Mouse (Mus musculus) erythroblast, embryonic 14.5 days (primary cell): ENCODE measurements at regions not wholly inside any gene's neighbourhood (a gene's known extent, or its start where the extent isn't known, plus 50 kb on each side); places are given as distances from the start of the nearest gene placed in this dataset.
A peak's percentile ranks its signal among the peaks of the same experiment; 100 is the strongest.

ENCODE experiments used
- H3K27me3 ChIP-seq: 2 replicates; pipeline ENCODE4 v1.6.1; 2012; ENCODE audit warnings: inconsistent platforms; ENCODE audit not compliant: control insufficient read depth
- H3K36me3 ChIP-seq: 2 replicates; pipeline ENCODE4 v1.6.1; 2012; ENCODE audit warnings: mild to moderate bottlenecking, inconsistent platforms; ENCODE audit not compliant: control insufficient read depth
- H3K4me1 ChIP-seq: 2 replicates; pipeline ENCODE4 v1.6.1; 2012; ENCODE audit warnings: inconsistent platforms; ENCODE audit not compliant: control insufficient read depth
- H3K4me3 ChIP-seq: replicated peaks from 2 replicates; pipeline ENCODE3; 2012; ENCODE audit warnings: moderate library complexity, mild to moderate bottlenecking, inconsistent platforms
- H3K9me3 ChIP-seq: 2 replicates; pipeline ENCODE4 v1.6.1; 2012; ENCODE audit warnings: low read length, inconsistent platforms, mixed read lengths; ENCODE audit not compliant: control insufficient read depth
- GATA1 ChIP-seq: IDR thresholded peaks from 2 replicates; pipeline ENCODE4 v1.6.1; 2012; ENCODE audit warnings: low read length, inconsistent platforms, mixed read lengths
- TAL1 ChIP-seq: IDR thresholded peaks from 3 replicates; pipeline ENCODE4 v1.6.1; 2012; ENCODE audit warnings: low read length, inconsistent platforms, mixed read lengths

GRCm38 (mm10) chr4:125413833-125414719, 76.4 kb upstream of the Grik3 start:
- no peaks in the 10 kb centered on the region for H3K27me3 ChIP-seq
- peaks cover 44% of the 10 kb centered on the region for H3K4me1 ChIP-seq
- no peaks in the 10 kb centered on the region for H3K9me3 ChIP-seq
- no peaks in the 10 kb centered on the region for H3K36me3 ChIP-seq
- no peak for TF ChIP-seq GATA1
- TF ChIP-seq TAL1: no peak
- H3K4me3 ChIP-seq: no peak overlapping the region

GRCm38 (mm10) chr4:125410736-125411441, 79.6 kb upstream of the Grik3 start:
- H3K9me3 ChIP-seq: no peaks in the 10 kb centered on the region
- H3K27me3 ChIP-seq: no peaks in the 10 kb centered on the region
- H3K4me3 ChIP-seq: no peak overlapping the region
- TF ChIP-seq GATA1 (peak; percentile 69), TAL1 (peak; percentile 68)
- H3K4me1 ChIP-seq: peaks cover 47% of the 10 kb centered on the region
- no peaks in the 10 kb centered on the region for H3K36me3 ChIP-seq

- Histone ChIP-seq H3K27me3 (no peaks in the 10 kb centered on the region), H3K4me1 (no peaks in the 10 kb centered on the region), H3K36me3 (no peaks in the 10 kb centered on the region), H3K9me3 (no peaks in the 10 kb centered on the region), H3K4me3 (no peak overlapping the region)
- TF ChIP-seq GATA1 (no peak), TAL1 (no peak)
Measured at GRCm38 (mm10) chr4:125399376-125400112, 91.0 kb upstream of the Grik3 start.

GRCm38 (mm10) chr4:125397007-125397461, 93.5 kb upstream of the Grik3 start:
- TF ChIP-seq TAL1 (no peak), GATA1 (no peak)
- Histone ChIP-seq H3K4me1 (no peaks in the 10 kb centered on the region), H3K9me3 (no peaks in the 10 kb centered on the region), H3K4me3 (no peak overlapping the region), H3K27me3 (no peaks in the 10 kb centered on the region), H3K36me3 (no peaks in the 10 kb centered on the region)

DNA sequence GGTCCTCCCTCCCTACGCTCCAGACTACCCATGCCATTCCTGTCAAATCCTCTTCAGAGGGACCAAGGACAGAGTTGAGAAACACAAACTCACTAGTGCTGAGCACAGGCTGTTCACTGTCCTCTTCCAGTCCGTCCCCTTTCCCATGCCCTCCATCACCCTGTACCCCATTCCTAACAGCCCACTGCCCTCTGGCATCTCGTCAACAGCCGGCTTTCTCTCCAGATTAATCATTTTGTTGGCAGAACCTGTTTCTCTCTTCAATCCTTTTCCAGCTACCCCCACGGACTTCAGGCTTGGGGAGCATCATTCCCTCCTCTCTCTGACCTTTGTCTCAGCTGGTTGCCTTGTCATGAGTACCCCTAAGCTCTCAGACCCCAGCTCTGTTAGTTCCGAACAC, 99.2 kb upstream of the Grik3 start:
- Histone ChIP-seq H3K4me3 (no peak overlapping the region), H3K9me3 (peaks cover 2% of the 10 kb centered on the region; the same call in 1 of the 2 replicates), H3K27me3 (no peaks in the 10 kb centered on the region), H3K36me3 (no peaks in the 10 kb centered on the region), H3K4me1 (no peaks in the 10 kb centered on the region)
- TF ChIP-seq GATA1 (no peak), TAL1 (no peak)

- H3K9me3 ChIP-seq: peaks cover 13% of the 10 kb centered on the region
- TF ChIP-seq GATA1 (no peak), TAL1 (no peak)
Measured at GRCm38 (mm10) chr4:125385811-125386210, 104.7 kb upstream of the Grik3 start.

DNA sequence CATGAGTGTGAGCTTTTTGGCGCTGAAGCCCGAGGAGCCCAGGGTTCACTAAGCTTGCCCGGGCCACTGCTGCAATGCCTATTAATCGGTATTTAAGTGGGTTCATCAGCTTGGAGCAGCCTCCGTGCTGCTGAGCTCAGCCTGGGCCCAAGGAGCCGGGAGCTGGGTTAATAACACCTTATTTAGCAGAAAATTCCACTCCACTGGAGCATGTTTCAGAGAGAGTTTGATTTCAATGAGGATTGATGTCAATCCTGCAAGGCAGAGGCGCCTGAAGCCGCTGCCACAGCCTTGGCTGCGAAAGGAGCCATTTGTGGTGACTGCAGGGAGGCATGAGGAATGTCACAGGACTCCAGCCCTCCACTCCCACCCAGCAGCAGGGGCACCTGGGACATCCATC, 126.5 kb upstream of the Grik3 start:
- H3K27me3 ChIP-seq: no peaks in the 10 kb centered on the region
- H3K4me3 ChIP-seq: no peak overlapping the region
- H3K36me3 ChIP-seq: no peaks in the 10 kb centered on the region
- no peaks in the 10 kb centered on the region for H3K4me1 ChIP-seq
- TF ChIP-seq GATA1 (no peak), TAL1 (no peak)
- no peaks in the 10 kb centered on the region for H3K9me3 ChIP-seq

More at GRCm38 (mm10) chr4:125385811-125386210, 104.7 kb upstream of the Grik3 start:
- Histone ChIP-seq H3K4me1 (no peaks in the 10 kb centered on the region), H3K36me3 (no peaks in the 10 kb centered on the region), H3K4me3 (no peak overlapping the region), H3K27me3 (no peaks in the 10 kb centered on the region)

- no peaks in the 10 kb centered on the region for H3K36me3 ChIP-seq
- H3K4me3 ChIP-seq: no peak overlapping the region
- no peaks in the 10 kb centered on the region for H3K27me3 ChIP-seq
- TF ChIP-seq TAL1 (no peak), GATA1 (no peak)
- H3K9me3 ChIP-seq: no peaks in the 10 kb centered on the region
- H3K4me1 ChIP-seq: no peaks in the 10 kb centered on the region
Measured at GRCm38 (mm10) chr4:125361611-125362520, 128.6 kb upstream of the Grik3 start.
